Mouse (Mus musculus) heart, embryonic 12.5 days (tissue): ENCODE data around the gene Adipoq. TPM values are rescaled to one million over a fixed set of nuclear protein-coding genes. Genes with fewer than 3 reads are reported as not detected.

Experiments used
- ATAC-seq: fragments of 200-750 bp; cut with Nextera tagmentation; 2 replicates; pipeline ENCODE4 v1.8.0; 2017; ENCODE audit warnings: moderate TSS enrichment, moderate library complexity; ENCODE audit not compliant: insufficient number of reproducible peaks, low FRiP score
- H3K27ac ChIP-seq: fragments of 300-500 bp; sonication (generic); 2 replicates; pipeline ENCODE4 v1.5.1; 2016; ENCODE audit warnings: mild to moderate bottlenecking, moderate library complexity; ENCODE audit not compliant: poor library complexity, severe bottlenecking
- H3K27me3 ChIP-seq: fragments of 300-500 bp; sonication (generic); replicated peaks from 2 replicates; pipeline ENCODE4 v1.6.1; 2016; ENCODE audit warnings: mild to moderate bottlenecking, moderate library complexity
- H3K36me3 ChIP-seq: fragments of 300-500 bp; sonication (generic); 2 replicates; pipeline ENCODE4 v1.6.1; 2016; ENCODE audit warnings: mild to moderate bottlenecking, moderate library complexity
- H3K4me1 ChIP-seq: fragments of 300-500 bp; sonication (generic); replicated peaks from 2 replicates; pipeline ENCODE4 v1.6.1; 2016; ENCODE audit warnings: mild to moderate bottlenecking
- H3K4me2 ChIP-seq: fragments of 300-500 bp; sonication (generic); 2 replicates; pipeline ENCODE4 v1.6.1; 2016; ENCODE audit warnings: mild to moderate bottlenecking, moderate library complexity
- H3K4me3 ChIP-seq: fragments of 300-500 bp; sonication (generic); 2 replicates; pipeline ENCODE4 v1.5.1; 2016; ENCODE audit warnings: mild to moderate bottlenecking
- H3K9ac ChIP-seq: fragments of 300-500 bp; sonication (generic); 2 replicates; pipeline ENCODE4 v1.6.1; 2016; ENCODE audit warnings: mild to moderate bottlenecking, moderate library complexity
- H3K9me3 ChIP-seq: fragments of 300-500 bp; sonication (generic); replicated peaks from 2 replicates; pipeline ENCODE4 v1.6.1; 2016; ENCODE audit warnings: mild to moderate bottlenecking, moderate library complexity
- WGBS: fragments of 180-500 bp; shearing (Covaris S2); methylation state at CpG from one replicate; pipeline ENCODE4 v1.1.7; 2016; 5-methylcytosine and 5-hydroxymethylcytosine counted together
- polyA plus RNA-seq: library from polyadenylated mRNA; unstranded; fragments of >200 nt; fragmentation: Nextera tagmentation; extraction: Ambion mirVana; gene quantifications from 2 replicates; pipeline ENCODE4 v1.2.1, GENCODE M21; 2016

Adipoq gene
- polyA plus RNA-seq, 1 experiment from 2014 or later = 0.18 TPM

DNA sequence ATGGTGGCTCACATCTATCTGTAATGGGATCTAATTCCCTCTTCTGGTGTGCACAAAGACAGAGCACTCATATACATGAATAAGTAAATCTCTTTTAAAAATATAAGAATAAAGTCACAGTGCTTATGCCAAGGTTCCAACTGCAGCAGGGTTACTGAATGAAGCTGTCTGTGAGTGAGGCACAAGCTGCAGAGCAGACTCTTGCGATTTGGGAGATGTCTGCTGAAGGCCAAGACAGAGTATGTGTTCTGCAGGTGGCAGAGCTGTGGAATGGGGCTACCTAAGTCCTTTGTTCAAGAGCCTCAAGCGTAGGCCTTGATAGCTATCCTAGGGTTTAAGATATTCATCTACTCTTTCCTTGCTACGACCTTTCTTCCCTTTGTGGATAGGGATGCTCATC is 23.9 kb upstream of the Adipoq start:
- WGBS = 93% methylated on average over 3 of the region's 3 CpGs

DNA sequence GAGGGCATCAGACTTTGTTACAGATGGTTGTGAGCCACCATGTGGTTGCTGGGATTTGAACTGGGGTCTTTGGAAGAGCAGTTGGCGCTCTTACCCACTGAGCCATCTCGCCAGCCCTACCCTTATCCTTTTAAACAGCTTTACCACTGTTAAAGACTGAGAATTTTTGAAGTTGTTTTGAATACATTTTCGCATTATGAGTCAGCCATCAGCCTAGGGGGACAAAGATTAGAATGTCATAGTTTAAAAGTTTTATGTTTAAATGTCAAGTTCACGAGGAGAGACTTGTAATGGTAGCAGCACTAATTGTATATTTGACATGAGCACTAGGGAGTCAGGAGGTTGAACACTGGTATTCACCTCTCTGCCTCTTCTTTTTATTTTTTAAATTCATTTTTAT is 23.2 kb upstream of the Adipoq start:
- H3K27me3 ChIP-seq = no peaks in the 10 kb centered on the region
- H3K4me3 ChIP-seq = no peak overlapping the region
- H3K4me1 ChIP-seq = peaks cover 5% of the 10 kb centered on the region; the same call in 1 of the 2 replicates
- no peak overlapping the region for H3K9ac ChIP-seq
- ATAC-seq = no peak
- no peak overlapping the region for H3K4me2 ChIP-seq
- no peak overlapping the region for H3K27ac ChIP-seq
- peaks cover 43% of the 10 kb centered on the region for H3K36me3 ChIP-seq
- WGBS = 92% methylated on average over 4 of the region's 4 CpGs
- no peaks in the 10 kb centered on the region for H3K9me3 ChIP-seq

More for the DNA sequence above, 23.9 kb upstream of the Adipoq start:
- no peaks in the 10 kb centered on the region for H3K27me3 ChIP-seq
- peaks cover 5% of the 10 kb centered on the region; the same call in 1 of the 2 replicates for H3K4me1 ChIP-seq
- H3K9me3 ChIP-seq = no peaks in the 10 kb centered on the region
- H3K27ac ChIP-seq = no peak overlapping the region
- no peak overlapping the region for H3K4me2 ChIP-seq
- peaks cover 47% of the 10 kb centered on the region for H3K36me3 ChIP-seq
- ATAC-seq = no peak
- H3K9ac ChIP-seq = no peak overlapping the region
- no peak overlapping the region for H3K4me3 ChIP-seq

DNA sequence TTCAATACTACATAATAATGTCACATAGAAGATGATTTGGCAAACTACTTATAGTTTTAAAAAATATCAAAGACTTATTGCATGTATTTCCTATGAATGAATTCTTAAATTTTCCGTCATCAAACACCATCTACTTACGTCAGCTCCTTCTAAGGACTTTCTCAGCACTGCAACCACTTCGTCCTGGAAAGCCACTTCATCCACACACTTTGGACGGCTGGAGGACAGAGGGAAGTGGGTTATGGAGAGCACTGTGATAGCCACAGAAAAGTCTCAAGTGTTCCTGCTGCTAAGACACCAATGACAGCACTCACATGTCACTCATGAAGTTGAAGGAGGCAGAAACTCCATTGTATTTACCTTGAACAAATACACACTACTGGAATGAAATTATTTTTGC is 21.9 kb upstream of the Adipoq start:
- WGBS = 84% methylated on average over 4 of the region's 4 CpGs
- Histone ChIP-seq H3K4me3 (no peak overlapping the region), H3K9ac (no peak overlapping the region), H3K9me3 (no peaks in the 10 kb centered on the region), H3K27ac (no peak overlapping the region), H3K27me3 (no peaks in the 10 kb centered on the region), H3K36me3 (peaks cover 42% of the 10 kb centered on the region), H3K4me1 (peaks cover 14% of the 10 kb centered on the region), H3K4me2 (no peak overlapping the region)
- ATAC-seq = no peak

DNA sequence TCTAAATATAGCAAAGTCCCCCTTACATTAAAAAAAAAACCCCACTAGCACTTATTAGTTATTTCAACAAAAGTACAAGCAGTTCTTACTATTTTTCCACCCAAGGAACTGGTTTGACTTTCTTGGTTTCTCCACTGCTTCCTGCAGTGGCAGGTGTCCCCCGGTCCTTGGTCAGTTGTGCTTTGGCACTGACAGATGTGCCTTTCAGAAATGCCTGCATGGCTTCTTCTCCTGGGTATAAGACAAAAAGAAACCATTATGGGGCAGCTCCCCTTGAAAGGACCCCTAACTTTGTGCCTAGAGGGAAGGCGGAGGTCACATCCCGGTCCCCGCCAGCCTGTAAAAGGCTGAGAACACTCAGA is 19.0 kb upstream of the Adipoq start:
- 0% methylated on average over 4 of the region's 4 CpGs for WGBS
- Histone ChIP-seq H3K4me3 (peak overlapping the region; percentile 69), H3K4me2 (peak overlapping the region; percentile 77), H3K4me1 (peaks cover 14% of the 10 kb centered on the region), H3K27me3 (no peaks in the 10 kb centered on the region), H3K9ac (peak overlapping the region; percentile 81), H3K36me3 (peaks cover 20% of the 10 kb centered on the region), H3K27ac (peak overlapping the region; percentile 94), H3K9me3 (no peaks in the 10 kb centered on the region)
- peak; percentile 46 for ATAC-seq

DNA sequence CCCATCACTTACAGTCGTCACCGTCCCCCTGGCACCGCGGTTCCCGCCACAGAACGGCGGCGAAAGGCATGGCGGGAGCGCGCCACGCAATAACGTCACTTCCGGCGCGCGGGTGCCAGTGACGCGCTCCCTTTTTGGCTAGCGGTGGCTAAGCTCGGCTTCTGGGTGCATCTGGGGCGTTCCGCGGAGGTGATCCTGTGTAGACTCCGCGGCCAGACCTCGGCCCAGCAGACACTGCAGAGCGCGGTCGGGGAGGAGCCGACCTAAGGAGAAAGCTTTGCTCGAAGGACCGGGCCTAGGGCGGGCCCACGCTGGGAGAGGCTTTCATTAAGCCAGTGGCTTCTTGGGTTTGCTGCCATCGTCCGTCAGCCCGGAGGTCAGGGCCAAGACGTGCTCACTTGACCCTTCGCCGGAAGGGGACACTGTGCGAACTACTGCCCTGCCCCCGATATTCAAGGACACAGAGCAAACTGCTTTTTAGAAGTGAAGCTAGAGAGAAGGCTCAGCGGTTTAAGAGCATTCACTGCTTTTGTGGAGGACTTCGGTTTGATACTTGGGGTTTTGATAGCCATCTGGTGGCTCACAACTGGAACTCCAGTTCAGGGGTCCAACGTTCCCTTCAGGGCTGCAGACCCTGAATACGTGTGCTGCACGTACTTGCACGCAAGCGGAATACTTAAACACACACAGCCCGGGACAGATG is 18.5 kb upstream of the Adipoq start, which contains the start of gene Rfc4:
Gene Rfc4, minus strand, starts transcription at position 65 of the 703 bp plus-strand sequence.
- Histone ChIP-seq H3K9ac (peak within 1 kb of the TSS; percentile 81), H3K27me3 (no peaks in the 10 kb centered on the region), H3K36me3 (peaks cover 14% of the 10 kb centered on the region), H3K27ac (peak within 1 kb of the TSS; percentile 94), H3K9me3 (no peaks in the 10 kb centered on the region), H3K4me1 (peaks cover 14% of the 10 kb centered on the region), H3K4me3 (peak within 1 kb of the TSS; percentile 69), H3K4me2 (peak within 1 kb of the TSS; percentile 77)
- ATAC-seq = peak; percentile 91
- under 1% methylated on average over 51 of the region's 51 CpGs for WGBS

DNA sequence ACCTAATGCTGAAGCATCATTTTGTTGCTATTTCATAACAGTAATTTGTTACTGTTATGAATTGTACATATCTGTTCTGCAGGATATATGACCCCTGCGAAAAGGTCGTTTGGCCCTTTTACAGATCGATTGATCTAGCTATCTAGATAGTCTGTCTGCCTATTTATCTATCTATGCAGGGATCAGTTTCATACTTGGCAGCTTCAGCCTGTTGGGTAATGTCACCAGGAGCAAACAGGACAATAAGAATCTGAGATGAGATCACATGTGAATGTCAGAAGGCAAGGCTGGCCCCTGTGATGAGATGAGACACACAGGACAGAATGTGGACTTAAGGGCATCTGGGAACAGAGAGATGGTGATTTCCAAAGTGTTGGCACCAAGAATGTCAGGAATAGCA is 16.0 kb upstream of the Adipoq start:
- Histone ChIP-seq H3K9me3 (no peaks in the 10 kb centered on the region), H3K27ac (no peak overlapping the region), H3K4me1 (peaks cover 14% of the 10 kb centered on the region), H3K27me3 (no peaks in the 10 kb centered on the region), H3K4me3 (no peak overlapping the region), H3K4me2 (no peak overlapping the region), H3K9ac (no peak overlapping the region), H3K36me3 (no peaks in the 10 kb centered on the region)
- no peak for ATAC-seq
- 94% methylated on average over 3 of the region's 3 CpGs for WGBS

DNA sequence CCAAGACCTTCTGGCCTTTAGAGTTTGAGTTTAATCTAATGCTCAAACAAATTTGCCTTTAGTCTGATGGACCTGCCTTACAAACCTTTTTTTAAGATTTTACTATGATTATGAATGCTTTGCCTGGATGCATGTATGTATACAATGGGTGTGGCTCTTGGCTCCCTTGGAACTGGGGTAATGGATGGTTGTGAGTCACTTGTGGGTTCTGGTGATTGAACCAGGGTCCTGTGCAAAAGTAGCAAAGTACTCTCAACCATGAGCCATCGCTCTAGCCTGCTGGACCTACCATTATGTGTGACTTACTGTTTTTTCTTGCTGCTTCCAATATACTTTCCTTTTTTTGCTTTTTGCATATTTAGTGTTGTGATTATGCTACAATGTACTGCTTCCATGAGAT is 14.0 kb upstream of the Adipoq start:
- Histone ChIP-seq H3K36me3 (no peaks in the 10 kb centered on the region), H3K27ac (no peak overlapping the region), H3K4me1 (peaks cover 9% of the 10 kb centered on the region), H3K9ac (no peak overlapping the region), H3K4me3 (no peak overlapping the region), H3K4me2 (no peak overlapping the region), H3K9me3 (no peaks in the 10 kb centered on the region), H3K27me3 (no peaks in the 10 kb centered on the region)
- no peak for ATAC-seq
- 87% methylated on average over 1 of the region's 1 CpGs for WGBS

DNA sequence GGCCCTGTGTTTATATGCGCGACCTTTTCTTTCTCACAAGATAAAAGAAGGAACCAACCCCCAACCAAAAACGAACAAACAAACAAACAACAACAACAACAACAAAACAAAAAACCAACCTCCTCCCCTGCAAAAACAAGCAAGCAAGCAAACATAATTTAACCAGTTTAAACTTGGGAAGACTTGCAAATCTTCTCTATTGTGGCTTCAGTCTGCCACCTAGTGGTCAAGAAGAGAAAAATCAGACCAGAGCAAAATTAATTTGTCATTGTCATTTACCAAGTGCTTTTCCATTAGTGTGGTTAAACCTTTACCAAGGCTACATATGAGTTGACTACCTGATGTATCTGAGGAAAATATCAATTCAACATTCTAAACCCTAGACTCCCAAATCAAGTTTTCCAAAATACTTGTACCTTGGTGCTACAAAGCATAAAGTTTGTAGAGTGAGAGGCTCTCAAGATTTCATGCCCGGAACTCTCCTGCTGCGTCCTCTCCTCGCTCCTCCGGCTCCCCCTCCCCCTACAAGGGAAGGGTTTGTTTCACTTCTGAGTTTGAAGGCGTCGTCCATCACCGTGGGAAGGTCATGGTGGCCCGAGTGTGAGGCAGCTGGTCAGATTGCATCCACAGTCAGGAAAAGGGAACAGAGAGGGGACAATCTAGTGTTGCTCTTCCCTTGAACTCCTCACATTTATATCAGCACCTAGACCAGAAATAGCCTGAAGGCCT is 10.8 kb upstream of the Adipoq start:
- H3K4me3 ChIP-seq = no peak overlapping the region
- no peaks in the 10 kb centered on the region for H3K4me1 ChIP-seq
- H3K4me2 ChIP-seq = peak overlapping the region; percentile 21; the same call in 1 of the 2 replicates
- ATAC-seq = no peak
- H3K36me3 ChIP-seq = no peaks in the 10 kb centered on the region
- 25% methylated on average over 11 of the region's 11 CpGs for WGBS
- H3K9me3 ChIP-seq = no peaks in the 10 kb centered on the region
- no peak overlapping the region for H3K27ac ChIP-seq
- no peak overlapping the region for H3K9ac ChIP-seq
- H3K27me3 ChIP-seq = no peaks in the 10 kb centered on the region; the same call in 1 of the 2 replicates

DNA sequence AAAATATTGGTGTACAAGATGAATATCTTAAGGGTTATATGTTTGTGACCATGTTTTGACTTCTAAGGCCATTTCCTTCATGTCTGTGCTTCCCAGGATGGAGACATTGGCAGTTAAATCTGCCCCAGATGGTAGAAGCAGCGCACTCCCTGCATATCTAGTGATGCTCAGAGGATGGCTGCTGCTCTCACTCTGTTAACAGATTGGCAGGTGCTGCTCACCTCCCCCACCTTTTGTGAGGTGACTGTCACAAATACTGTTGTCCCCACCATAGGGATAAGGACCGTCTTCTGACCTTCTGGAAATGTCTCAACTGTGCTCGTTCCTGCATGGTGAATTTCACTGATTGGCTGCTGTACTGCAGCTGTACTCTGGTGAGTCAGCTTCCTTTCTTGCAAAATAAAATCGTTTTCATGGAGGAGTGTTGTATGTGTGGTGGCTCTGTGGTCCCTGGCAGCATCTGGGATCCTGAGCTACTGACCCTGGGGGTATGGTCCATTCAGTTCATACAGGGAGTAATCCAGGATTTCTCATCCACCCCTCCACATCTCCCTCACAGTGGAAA is 9.8 kb upstream of the Adipoq start:
- no peaks in the 10 kb centered on the region for H3K9me3 ChIP-seq
- no peaks in the 10 kb centered on the region for H3K36me3 ChIP-seq
- H3K4me1 ChIP-seq = no peaks in the 10 kb centered on the region
- H3K4me3 ChIP-seq = no peak overlapping the region
- H3K27ac ChIP-seq = no peak overlapping the region
- no peak overlapping the region for H3K4me2 ChIP-seq
- 50% methylated on average over 4 of the region's 4 CpGs for WGBS
- ATAC-seq = no peak
- H3K27me3 ChIP-seq = no peaks in the 10 kb centered on the region; the same call in 1 of the 2 replicates
- H3K9ac ChIP-seq = no peak overlapping the region

DNA sequence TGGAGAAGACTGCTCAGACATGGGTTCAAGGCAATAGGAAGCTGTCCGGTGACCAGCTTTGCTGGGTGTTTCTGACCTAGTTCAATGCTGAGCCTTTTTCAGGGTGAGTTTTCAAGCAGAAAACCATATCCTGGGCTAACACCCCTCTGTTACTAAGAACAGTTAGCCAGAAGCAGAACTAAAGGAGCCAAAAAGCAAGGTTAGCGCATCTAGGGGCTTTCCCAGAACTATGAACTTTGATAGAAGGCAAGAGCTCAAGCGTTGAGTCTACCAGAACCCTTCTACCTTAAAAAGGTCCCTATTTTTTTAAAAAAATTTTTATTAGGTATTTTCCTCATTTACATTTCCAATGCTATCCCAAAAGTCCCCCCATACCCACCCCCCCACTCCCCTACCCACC is 5.4 kb upstream of the Adipoq start:
- Histone ChIP-seq H3K36me3 (no peaks in the 10 kb centered on the region), H3K27ac (no peak overlapping the region), H3K4me2 (no peak overlapping the region), H3K4me1 (peaks cover 5% of the 10 kb centered on the region), H3K9me3 (no peaks in the 10 kb centered on the region), H3K4me3 (no peak overlapping the region), H3K27me3 (no peaks in the 10 kb centered on the region; the same call in 1 of the 2 replicates), H3K9ac (no peak overlapping the region)
- 92% methylated on average over 3 of the region's 3 CpGs for WGBS
- ATAC-seq = no peak

DNA sequence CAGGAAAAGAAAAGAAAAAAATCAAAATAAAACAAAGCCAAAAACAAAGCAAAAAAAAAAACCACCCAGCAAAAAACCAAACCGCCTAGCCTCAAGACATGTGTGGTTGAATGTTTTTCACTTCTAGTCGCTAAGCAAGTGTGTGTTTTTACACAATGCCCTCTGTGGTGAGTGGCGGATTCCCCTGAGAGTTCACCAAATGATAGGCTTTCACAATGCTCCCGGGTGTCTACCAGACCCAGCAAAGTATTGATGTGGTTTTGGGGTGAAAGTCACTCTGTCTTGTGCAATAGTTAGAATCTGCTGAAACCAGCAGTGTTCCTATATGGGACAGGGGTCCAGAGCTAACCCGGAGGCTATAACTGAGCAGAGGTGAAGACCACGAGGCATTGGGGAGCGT is 2.0 kb upstream of the Adipoq start:
- ATAC-seq = no peak
- Histone ChIP-seq H3K9me3 (no peaks in the 10 kb centered on the region), H3K27ac (no peak overlapping the region), H3K27me3 (no peaks in the 10 kb centered on the region; the same call in 1 of the 2 replicates), H3K36me3 (no peaks in the 10 kb centered on the region), H3K9ac (no peak overlapping the region), H3K4me2 (no peak overlapping the region), H3K4me1 (peaks cover 22% of the 10 kb centered on the region), H3K4me3 (no peak overlapping the region)
- WGBS = 82% methylated on average over 7 of the region's 7 CpGs
